Mouse (Mus musculus) MEL (cell line): ENCODE data around the gene Pfn4. TPM values are rescaled to one million over a fixed set of nuclear protein-coding genes. Genes with fewer than 3 reads are reported as not detected.

ENCODE experiments used
- DNase-seq: peaks from one replicate; pipeline ENCODE4 v3.0.0; 2011; ENCODE audit warnings: low read depth, low spot score
- H3K27ac ChIP-seq: 2 replicates; pipeline ENCODE4 v1.5.1; 2012; ENCODE audit warnings: low read depth, mild to moderate bottlenecking, control low read depth, low read length, moderate library complexity; ENCODE audit not compliant: control insufficient read depth
- H3K27me3 ChIP-seq, 2 experiments: fragments of 150-350 bp in 1 of 2; sonication (generic) in 1 of 2; 2 replicates each; pipeline ENCODE4 v1.6.1; 2012; ENCODE audit warnings: low read length in 2 of 2, mild to moderate bottlenecking in 2 of 2, improper control_type of control experiment in 1 of 2, moderate library complexity in 1 of 2; ENCODE audit not compliant: insufficient read depth in 2 of 2, control insufficient read depth in 1 of 2
- H3K36me3 ChIP-seq, 2 experiments: 2 replicates each; pipeline ENCODE4 v1.6.1; 2012 to 2014; ENCODE audit warnings: low read length in 2 of 2, improper control_type of control experiment in 1 of 2, inconsistent platforms in 1 of 2, mild to moderate bottlenecking in 1 of 2; ENCODE audit not compliant: insufficient read depth in 2 of 2, control insufficient read depth in 1 of 2
- H3K4me1 ChIP-seq, 2 experiments: fragments of 150-350 bp in 1 of 2; sonication (generic) in 1 of 2; 2 replicates each; pipeline ENCODE4 v1.6.1; 2012; ENCODE audit warnings: low read length in 2 of 2, improper control_type of control experiment in 1 of 2, mild to moderate bottlenecking in 1 of 2; ENCODE audit not compliant: insufficient read depth in 2 of 2, control insufficient read depth in 1 of 2
- H3K4me3 ChIP-seq, 2 experiments: fragments of 150-350 bp in 1 of 2; sonication (generic) in 1 of 2; 2 replicates each; pipeline ENCODE4 v1.5.1; 2012; ENCODE audit warnings: low read depth in 2 of 2, low read length in 2 of 2, mild to moderate bottlenecking in 2 of 2, moderate library complexity in 2 of 2, control low read depth in 1 of 2, improper control_type of control experiment in 1 of 2; ENCODE audit not compliant: control insufficient read depth in 1 of 2, insufficient read depth in 1 of 2
- H3K79me2 ChIP-seq: 2 replicates; pipeline ENCODE4 v1.6.1; 2012; ENCODE audit warnings: mild to moderate bottlenecking, low read length, moderate library complexity; ENCODE audit not compliant: control insufficient read depth, poor library complexity, insufficient read depth
- H3K9ac ChIP-seq: 2 replicates; pipeline ENCODE4 v1.6.1; 2012; ENCODE audit warnings: low read depth, mild to moderate bottlenecking, control low read depth, low read length, moderate library complexity; ENCODE audit not compliant: control insufficient read depth, poor library complexity, severe bottlenecking
- H3K9me3 ChIP-seq: fragments of 150-350 bp; sonication (generic); replicated peaks from 2 replicates; pipeline ENCODE4 v1.6.1; 2012; ENCODE audit warnings: mild to moderate bottlenecking, low read length, improper control_type of control experiment, moderate library complexity; ENCODE audit not compliant: insufficient read depth
- CHD2 ChIP-seq: IDR thresholded peaks from 2 replicates; pipeline ENCODE4 v1.6.1; 2011; ENCODE audit warnings: low read length, improper control_type of control experiment
- CTCF ChIP-seq, 3 experiments: IDR thresholded peaks in 2 of 3; conservative IDR thresholded peaks in 1 of 3; 2 replicates each; pipeline ENCODE4 v1.5.1; 2011 to 2012; ENCODE audit warnings: low read length in 3 of 3, low read depth in 2 of 3, mild to moderate bottlenecking in 2 of 3, improper control_type of control experiment in 1 of 3, inconsistent platforms in 1 of 3, mixed read lengths in 1 of 3, moderate library complexity in 1 of 3; ENCODE audit not compliant: control insufficient read depth in 1 of 3, insufficient read depth in 1 of 3, poor library complexity in 1 of 3, severe bottlenecking in 1 of 3
- ELF1 ChIP-seq: IDR thresholded peaks from 2 replicates; pipeline ENCODE4 v1.6.1; 2014; ENCODE audit warnings: low read depth, mild to moderate bottlenecking, inconsistent platforms, low read length, improper control_type of control experiment, moderate library complexity
- EP300 ChIP-seq, 2 experiments: IDR thresholded peaks; 2 replicates each; pipeline ENCODE4 v1.6.1; 2011; ENCODE audit warnings: improper control_type of control experiment in 2 of 2, low read length in 2 of 2, low read depth in 1 of 2, mild to moderate bottlenecking in 1 of 2
- GABPA ChIP-seq: IDR thresholded peaks from 2 replicates; pipeline ENCODE4 v1.6.1; 2012; ENCODE audit warnings: low read depth, mild to moderate bottlenecking, inconsistent platforms, low read length, improper control_type of control experiment, moderate library complexity
- GATA1 ChIP-seq: IDR thresholded peaks from 2 replicates; pipeline ENCODE4 v1.6.1; 2011; ENCODE audit warnings: low read depth, low read length, improper control_type of control experiment
- HCFC1 ChIP-seq: IDR thresholded peaks from 2 replicates; pipeline ENCODE4 v1.6.1; 2012; ENCODE audit warnings: low read depth, mild to moderate bottlenecking, inconsistent platforms, low read length, improper control_type of control experiment, moderate library complexity
- JUND ChIP-seq: IDR thresholded peaks from 2 replicates; pipeline ENCODE4 v1.6.1; 2011; ENCODE audit warnings: low read depth, mild to moderate bottlenecking, improper control_type of control experiment, low read length
- MAZ ChIP-seq: IDR thresholded peaks from 2 replicates; pipeline ENCODE4 v1.6.1; 2012; ENCODE audit warnings: low read depth, mild to moderate bottlenecking, inconsistent platforms, low read length, improper control_type of control experiment
- MEF2A ChIP-seq: IDR thresholded peaks from 2 replicates; pipeline ENCODE4 v1.6.1; 2014; ENCODE audit warnings: low read depth, mild to moderate bottlenecking, inconsistent platforms, low read length, improper control_type of control experiment; ENCODE audit not compliant: poor library complexity, insufficient replicate concordance, severe bottlenecking; ENCODE audit errors: extremely low read depth
- MXI1 ChIP-seq: IDR thresholded peaks from 2 replicates; pipeline ENCODE4 v1.6.1; 2011; ENCODE audit warnings: mild to moderate bottlenecking, low read depth, low read length, improper control_type of control experiment
- MYC ChIP-seq: IDR thresholded peaks from 2 replicates; pipeline ENCODE4 v1.6.1; 2011; ENCODE audit warnings: low read depth, mild to moderate bottlenecking, low read length, improper control_type of control experiment, moderate library complexity
- NELFE ChIP-seq: IDR thresholded peaks from 2 replicates; pipeline ENCODE4 v1.6.1; 2011; ENCODE audit warnings: low read depth, low read length, improper control_type of control experiment
- NRF1 ChIP-seq: IDR thresholded peaks from 2 replicates; pipeline ENCODE4 v1.6.1; 2014; ENCODE audit warnings: low read depth, mild to moderate bottlenecking, inconsistent platforms, low read length, improper control_type of control experiment, moderate library complexity; ENCODE audit not compliant: poor library complexity, insufficient read depth, severe bottlenecking
- POLR2AphosphoS2 ChIP-seq: IDR thresholded peaks from 2 replicates; pipeline ENCODE4 v1.6.1; 2011; ENCODE audit warnings: low read length, improper control_type of control experiment
- RAD21 ChIP-seq: IDR thresholded peaks from 2 replicates; pipeline ENCODE4 v1.6.1; 2011; ENCODE audit warnings: mild to moderate bottlenecking, low read depth, low read length, improper control_type of control experiment
- RCOR1 ChIP-seq: IDR thresholded peaks from 2 replicates; pipeline ENCODE4 v1.6.1; 2012; ENCODE audit warnings: low read depth, mild to moderate bottlenecking, inconsistent platforms, low read length, improper control_type of control experiment
- SIN3A ChIP-seq: IDR thresholded peaks from 2 replicates; pipeline ENCODE4 v1.6.1; 2012; ENCODE audit warnings: low read length, improper control_type of control experiment, inconsistent platforms
- SMC3 ChIP-seq: IDR thresholded peaks from 2 replicates; pipeline ENCODE4 v1.6.1; 2011; ENCODE audit warnings: low read depth, low read length, improper control_type of control experiment
- TAL1 ChIP-seq: IDR thresholded peaks from 2 replicates; pipeline ENCODE4 v1.6.1; 2012; ENCODE audit warnings: mild to moderate bottlenecking, inconsistent platforms, low read length, moderate library complexity, mixed read lengths
- TBP ChIP-seq: IDR thresholded peaks from 2 replicates; pipeline ENCODE4 v1.8.0; 2011; ENCODE audit warnings: low read depth, low read length, improper control_type of control experiment
- TCF12 ChIP-seq: IDR thresholded peaks from 2 replicates; pipeline ENCODE4 v1.6.1; 2014; ENCODE audit warnings: low read depth, mild to moderate bottlenecking, inconsistent platforms, low read length, improper control_type of control experiment, moderate library complexity
- UBTF ChIP-seq: IDR thresholded peaks from 2 replicates; pipeline ENCODE4 v1.6.1; 2012; ENCODE audit warnings: low read depth, mild to moderate bottlenecking, inconsistent platforms, low read length, improper control_type of control experiment, moderate library complexity, borderline replicate concordance; ENCODE audit not compliant: insufficient read depth
- ZC3H11A ChIP-seq: IDR thresholded peaks from 2 replicates; pipeline ENCODE4 v1.6.1; 2012; ENCODE audit warnings: low read depth, mild to moderate bottlenecking, inconsistent platforms, low read length, improper control_type of control experiment
- ZNF384 ChIP-seq: IDR thresholded peaks from 2 replicates; pipeline ENCODE4 v1.6.1; 2012; ENCODE audit warnings: low read depth, mild to moderate bottlenecking, inconsistent platforms, low read length, improper control_type of control experiment
- polyA plus RNA-seq, 2 experiments: library from polyadenylated mRNA; stranded (reverse) in 1 of 2; unstranded in 1 of 2; fragments of >175 nt in 1 of 2; fragments of >200 nt in 1 of 2; gene quantifications; 2 replicates each; pipeline versions ENCODE4 v1.2.1 to v1.2.4; 2012; ENCODE audit warnings: low replicate concordance in 2 of 2, low read depth in 1 of 2; ENCODE audit not compliant: insufficient read length in 2 of 2, insufficient read depth in 1 of 2, missing spikeins in 1 of 2
- total RNA-seq: library from RNA; depleted of rRNA; stranded (reverse); fragments of 300-350 nt; gene quantifications from 2 replicates; pipeline ENCODE4 v1.2.3, GENCODE M21; 2012

The Pfn4 gene
- total and polyA plus RNA-seq, 3 experiments, result 0.19 to 0.70 TPM; not detected in 1

DNA sequence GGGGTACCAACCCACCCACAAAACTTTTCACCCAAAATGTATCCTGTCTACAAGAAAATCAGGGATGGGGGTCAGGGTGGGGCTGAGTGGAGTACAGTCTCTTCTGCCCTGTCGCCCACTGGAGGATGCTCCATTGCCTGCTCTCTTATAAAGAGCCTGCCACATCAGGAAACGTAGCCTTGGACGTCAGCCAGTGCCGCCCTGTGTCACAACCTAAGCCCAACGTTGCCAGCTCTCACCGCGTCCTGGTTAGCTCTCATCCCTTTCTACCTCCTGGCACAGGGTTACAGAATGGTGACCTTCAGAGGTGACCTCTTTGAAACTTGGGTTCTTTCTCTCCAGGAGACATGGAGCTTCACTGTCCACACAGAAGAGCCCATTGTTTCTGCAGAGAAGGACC is 28.0 kb upstream of the Pfn4 start:
- Histone ChIP-seq H3K9ac (no peak overlapping the region), H3K4me3 (no peak overlapping the region), H3K27me3 (no peaks in the 10 kb centered on the region), H3K4me1 (no peaks in the 10 kb centered on the region), H3K27ac (no peak overlapping the region), H3K36me3 (no peaks in the 10 kb centered on the region), H3K79me2 (no peaks in the 10 kb centered on the region), H3K9me3 (no peaks in the 10 kb centered on the region)
- DNase-seq, result no peak
- TF ChIP-seq HCFC1 (no peak), ZC3H11A (no peak), MEF2A (no peak), EP300 (IDR thresholded peaks at IDR 0.05; ENCODE audit: low read depth in 1 of 2, low read length in 2 of 2) (no peak), ELF1 (no peak), ZNF384 (no peak), NRF1 (no peak), SMC3 (no peak), TAL1 (no peak), NELFE (no peak), TCF12 (no peak), TBP (no peak), RCOR1 (no peak), CHD2 (no peak), GABPA (no peak), MAZ (no peak), CTCF (IDR thresholded peaks at IDR 0.05 in 2 of 3, conservative IDR thresholded peaks at IDR 0.05 in 1 of 3; ENCODE audit: control insufficient read depth in 1 of 3, insufficient read depth in 1 of 3, low read depth in 2 of 3, low read length in 3 of 3, poor library complexity in 1 of 3, severe bottlenecking in 1 of 3) (no peak)

DNA sequence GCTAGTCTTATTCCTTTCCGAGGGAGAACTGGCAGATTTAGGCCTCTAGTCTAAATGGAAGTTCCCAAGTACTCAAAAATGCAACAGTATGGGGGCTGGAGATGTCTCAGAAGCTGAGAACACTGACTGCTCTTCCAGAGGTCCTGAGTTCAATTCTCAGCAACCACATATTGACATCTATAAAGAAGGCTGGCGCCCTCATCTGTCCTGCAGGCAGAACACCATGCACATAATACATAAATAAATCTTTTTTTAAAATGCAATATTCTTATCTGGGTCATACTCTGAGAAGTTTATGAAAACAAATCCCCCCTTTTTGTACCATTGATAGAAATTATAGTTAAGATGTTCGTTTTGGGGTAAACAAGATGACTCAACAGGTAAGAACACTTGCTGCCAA is 26.6 kb upstream of the Pfn4 start:
- Histone ChIP-seq H3K79me2 (no peaks in the 10 kb centered on the region), H3K36me3 (no peaks in the 10 kb centered on the region), H3K9ac (no peak overlapping the region), H3K27ac (no peak overlapping the region), H3K27me3 (no peaks in the 10 kb centered on the region), H3K4me3 (no peak overlapping the region), H3K9me3 (no peaks in the 10 kb centered on the region), H3K4me1 (no peaks in the 10 kb centered on the region)
- DNase-seq, result peak; percentile 38
- peak; percentile 64 for TF ChIP-seq ZC3H11A
- TF ChIP-seq MEF2A, result no peak
- no peak for TF ChIP-seq MAZ
- TF ChIP-seq TBP, result no peak
- peak; percentile 26 to 61 (median 29); a peak in 5 of 6 replicates for TF ChIP-seq CTCF (IDR thresholded peaks at IDR 0.05 in 2 of 3, conservative IDR thresholded peaks at IDR 0.05 in 1 of 3; ENCODE audit: control insufficient read depth in 1 of 3, insufficient read depth in 1 of 3, low read depth in 2 of 3, low read length in 3 of 3, poor library complexity in 1 of 3, severe bottlenecking in 1 of 3)
- no peak for TF ChIP-seq JUND
- no peak for TF ChIP-seq SIN3A
- no peak for TF ChIP-seq MXI1
- peak; percentile 46 for TF ChIP-seq ZNF384
- TF ChIP-seq SMC3, result peak; percentile 64
- no peak for TF ChIP-seq POLR2AphosphoS2
- TF ChIP-seq RAD21, result peak; percentile 70
- TF ChIP-seq GATA1, result no peak
- TF ChIP-seq UBTF, result no peak
- no peak for TF ChIP-seq MYC
